Mouse (Mus musculus): Measurements from ENCODE around the gene Raly. TPM values are rescaled to one million over a fixed set of nuclear protein-coding genes. Genes with fewer than 3 reads are reported as not detected.

Raly gene
- polyA plus RNA-seq, 1 experiment from 2014 or later, result 25.3 TPM

Other genes starting within 250 kb of the Raly start
- gene 1700003F12Rik, start 244.0 kb upstream of the Raly start, polyA plus RNA-seq (2015; fragmentation: Nextera tagmentation; extraction: Ambion mirVana), result 1.5 and 1.7 TPM in 2 replicates
- gene Actl10, start 239.3 kb upstream of the Raly start, polyA plus RNA-seq (2015; fragmentation: Nextera tagmentation; extraction: Ambion mirVana), result 0.43 and 0.55 TPM in 2 replicates
- gene Necab3, start 232.2 kb upstream of the Raly start, polyA plus RNA-seq (2015; fragmentation: Nextera tagmentation; extraction: Ambion mirVana), result 14.8 and 15.6 TPM in 2 replicates
- 8.9 and 9.1 TPM in 2 replicates for gene E2f1, start 221.2 kb upstream of the Raly start, polyA plus RNA-seq (2015; fragmentation: Nextera tagmentation; extraction: Ambion mirVana)
- 14.2 and 16.8 TPM in 2 replicates for gene Pxmp4, start 187.4 kb upstream of the Raly start, polyA plus RNA-seq (2015; fragmentation: Nextera tagmentation; extraction: Ambion mirVana)
- 1.9 and 2.3 TPM in 2 replicates for gene Zfp341, start 177.8 kb upstream of the Raly start, polyA plus RNA-seq (2015; fragmentation: Nextera tagmentation; extraction: Ambion mirVana)
- gene 4930519P11Rik, start 177.7 kb upstream of the Raly start, polyA plus RNA-seq (2015; fragmentation: Nextera tagmentation; extraction: Ambion mirVana), result 0.51 TPM in 1 of 2 replicates, not detected in the other
- 29.0 and 30.4 TPM in 2 replicates for gene Chmp4b, start 139.4 kb upstream of the Raly start, polyA plus RNA-seq (2015; fragmentation: Nextera tagmentation; extraction: Ambion mirVana)
- not detected in 2 replicates for gene Gm14214, start 21.1 kb upstream of the Raly start, polyA plus RNA-seq (2015; fragmentation: Nextera tagmentation; extraction: Ambion mirVana)
- 1.4 TPM in 2 replicates for gene a, start 306 bp downstream of the Raly start, polyA plus RNA-seq (2015; fragmentation: Nextera tagmentation; extraction: Ambion mirVana)
- 83.9 and 87.3 TPM in 2 replicates for gene Eif2s2, start 101.8 kb downstream of the Raly start, polyA plus RNA-seq (2015; fragmentation: Nextera tagmentation; extraction: Ambion mirVana)
- 0.16 and 0.44 TPM in 2 replicates for gene Gm14226, start 227.2 kb downstream of the Raly start, polyA plus RNA-seq (2015; fragmentation: Nextera tagmentation; extraction: Ambion mirVana)